Mouse (Mus musculus): ENCODE measurements around the gene Dazap2.

GRCm38 (mm10) chr15:100612432-100612831 is 2.7 kb upstream of the Dazap2 start:
- TF ChIP-seq CTCF (IDR thresholded peaks at IDR 0.05; ENCODE audit: extremely low read depth, insufficient read depth, insufficient read length, insufficient replicate concordance) = peak; percentile 67
- no peak for TF ChIP-seq POLR2A (IDR thresholded peaks at IDR 0.05; ENCODE audit: low read depth, low read length)

All from spleen, adult 2 months (tissue).